Mouse (Mus musculus) effector memory CD4-positive, alpha-beta T cell, adult 7 months (primary cell): ENCODE data around the gene Dffb. TPM values are rescaled to one million over a fixed set of nuclear protein-coding genes. Genes with fewer than 3 reads are reported as not detected.

ENCODE experiments used
- polyA plus RNA-seq: library from polyadenylated mRNA; unstranded; fragments of 100-300 nt; shearing (Covaris generic); gene quantifications from one replicate; pipeline ENCODE4 v1.2.1, GENCODE M21; 2017

Gene Dffb
- polyA plus RNA-seq: 16.0 TPM

DNA sequence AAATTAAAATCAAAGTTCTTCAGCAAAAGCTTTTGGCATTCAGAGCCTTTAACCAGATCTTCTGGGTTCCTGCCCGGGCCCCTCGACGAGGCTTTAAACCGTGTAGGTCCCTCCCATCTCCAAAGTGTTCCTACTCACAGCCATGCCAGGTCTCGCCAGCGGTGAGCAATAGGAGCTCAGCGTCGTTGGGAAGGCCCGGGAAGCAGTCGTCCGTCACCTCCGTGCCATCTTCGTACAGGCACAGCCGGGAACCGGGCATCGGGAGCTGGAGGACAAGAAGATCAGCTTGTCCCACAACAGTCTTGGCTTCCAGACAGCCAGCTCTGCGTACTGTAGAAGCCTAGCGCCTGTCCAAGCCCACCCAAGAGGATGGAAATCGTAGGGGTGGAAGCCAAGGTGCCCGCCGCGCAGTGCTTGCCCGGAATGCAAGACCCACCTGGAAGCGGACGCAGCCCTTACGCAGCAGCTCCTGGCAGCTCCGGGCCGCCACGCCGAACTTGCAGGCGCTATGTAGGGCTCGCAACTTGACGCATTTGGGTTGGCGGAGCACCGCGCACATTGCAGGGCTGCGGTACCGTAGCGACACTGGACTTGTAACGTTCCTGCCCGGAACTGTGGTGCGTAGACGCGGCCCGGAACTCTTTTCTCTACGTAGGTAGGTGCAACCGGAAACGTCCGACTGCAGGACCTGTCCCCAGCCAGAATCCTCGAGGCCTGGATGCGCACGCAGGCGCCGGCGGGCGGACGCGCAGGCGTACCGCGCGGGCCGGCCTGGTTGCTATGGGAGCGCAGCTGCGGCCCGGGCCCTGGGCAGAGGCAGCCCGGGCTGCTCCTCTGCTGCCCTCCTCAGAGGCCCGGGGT, at the start of gene Dffb, which contains the start of gene Cep104:
Gene Dffb (minus strand): TSS at position 696 of the 861 bp plus-strand sequence.
Gene Cep104 (plus strand): TSS at position 764 of the 861 bp plus-strand sequence.

DNA sequence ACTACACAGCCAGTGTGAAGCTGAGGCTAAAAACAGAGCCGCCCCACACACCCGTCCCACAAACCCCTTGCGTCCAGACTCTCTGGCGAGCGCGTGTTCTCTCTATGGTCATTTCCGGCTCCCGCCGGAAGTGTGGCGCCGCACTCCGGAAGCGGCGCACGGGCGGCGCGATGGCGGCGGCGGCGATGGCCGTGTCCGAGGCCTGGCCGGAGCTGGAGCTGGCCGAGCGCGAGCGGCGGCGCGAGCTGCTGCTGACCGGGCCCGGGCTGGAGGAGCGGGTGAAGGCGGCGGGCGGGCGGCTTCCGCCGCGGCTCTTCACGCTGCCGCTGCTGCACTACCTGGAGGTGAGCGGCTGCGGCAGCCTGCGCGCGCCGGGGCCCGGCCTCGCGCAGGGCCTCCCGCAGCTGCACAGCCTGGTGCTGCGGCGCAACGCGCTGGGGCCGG, 36.7 kb upstream of the Dffb start, which contains the start of gene Lrrc47:
Gene Lrrc47 (plus strand): TSS at position 86 of the 444 bp plus-strand sequence.

DNA sequence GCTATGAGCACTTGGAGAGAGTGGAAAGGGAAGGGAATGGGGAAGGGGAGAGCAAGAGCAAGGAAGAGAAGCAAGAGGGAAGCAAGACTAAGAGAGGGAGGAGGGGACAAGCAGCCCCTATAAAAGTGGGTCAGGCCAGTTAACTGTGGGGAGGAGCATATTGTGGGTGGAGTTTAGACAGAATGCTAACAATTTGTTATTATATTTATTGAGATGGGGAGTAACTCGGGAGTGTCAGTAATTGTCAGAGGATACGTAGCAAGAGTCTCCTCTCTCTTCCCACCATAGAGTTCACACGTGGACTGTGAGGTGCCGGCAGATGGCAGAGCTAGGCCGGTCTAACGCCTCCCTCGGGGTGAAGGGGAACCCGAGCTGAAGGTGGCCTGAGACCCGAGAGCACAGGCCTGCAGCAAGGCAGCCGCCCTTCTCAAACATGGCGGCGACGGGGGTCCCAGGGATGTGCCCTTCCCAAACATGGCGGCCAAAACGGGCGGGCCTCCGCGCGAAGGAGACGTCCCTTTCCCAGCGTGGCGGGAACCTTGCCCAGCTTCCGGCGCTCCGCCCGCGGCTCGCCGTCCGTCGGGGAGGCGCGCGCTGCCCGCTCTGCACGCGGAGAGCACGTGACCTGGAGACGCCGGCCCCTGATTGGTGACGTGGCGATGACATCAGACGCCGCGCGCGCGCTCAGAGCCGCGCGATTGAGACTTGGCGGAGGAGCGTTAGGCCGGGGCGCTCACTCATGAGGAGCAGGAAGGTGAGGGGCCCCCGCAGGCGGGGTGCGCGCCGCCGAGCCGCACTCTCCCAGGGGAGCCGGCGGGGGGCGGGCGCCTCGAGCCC, 18.1 kb downstream of the Dffb start, which contains the start of gene A430005L14Rik:
Gene A430005L14Rik (plus strand): TSS at position 669 of the 837 bp plus-strand sequence.

Other genes with a start within 250 kb of the Dffb start
- gene A430005L14Rik, start 17.9 kb downstream of the Dffb start, polyA plus RNA-seq: 35.3 TPM
- gene Cep104, start 68 bp upstream of the Dffb start, polyA plus RNA-seq: 10.8 TPM
- gene Lrrc47, start 36.6 kb upstream of the Dffb start, polyA plus RNA-seq: 46.7 TPM
- 0.76 TPM for gene Smim1, start 51.1 kb upstream of the Dffb start, polyA plus RNA-seq
- gene Ccdc27, start 67.6 kb upstream of the Dffb start, polyA plus RNA-seq: not detected
- 0.56 TPM for gene Trp73, start 165.1 kb upstream of the Dffb start, polyA plus RNA-seq
- gene Wrap73, start 167.2 kb upstream of the Dffb start, polyA plus RNA-seq: 22.3 TPM
- 387 TPM for gene Tprgl, start 185.5 kb upstream of the Dffb start, polyA plus RNA-seq
- 0.48 TPM for gene Megf6, start 195.6 kb upstream of the Dffb start, polyA plus RNA-seq